Mouse (Mus musculus): ENCODE data around the gene Nova2.

DNA sequence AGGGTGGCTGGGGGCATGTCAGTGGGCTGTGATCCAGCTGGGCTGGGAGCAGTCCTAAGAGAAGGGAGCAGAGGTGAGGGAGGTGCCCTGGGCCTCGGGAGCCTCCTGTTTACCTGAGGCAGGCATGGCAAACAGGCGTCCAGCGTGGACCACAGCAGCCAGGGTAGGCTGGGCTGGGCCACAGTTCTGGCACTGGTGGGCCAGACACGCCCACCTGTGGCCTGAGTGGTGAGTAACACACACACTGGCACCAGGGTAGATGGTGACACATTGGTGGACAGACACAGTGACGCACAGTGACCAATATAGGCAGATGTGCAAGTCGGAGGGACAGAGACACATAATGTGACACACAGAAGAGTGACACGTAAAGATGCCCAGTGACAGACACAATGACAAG, 84.9 kb downstream of the Nova2 start:
- TF ChIP-seq CTCF (IDR thresholded peaks at IDR 0.05), result no peak
- no peak for TF ChIP-seq EP300 (IDR thresholded peaks at IDR 0.05)
